8 mouse cellular contexts compared by ENCODE assay signal in genomic region chr5:72202016-72202415, GRCm38 (mm10). TPM values are rescaled to one million over a fixed set of nuclear protein-coding genes. Genes with fewer than 3 reads are reported as not detected.
DNase-seq lines count a peak whose midpoint lies in the region; ATAC-seq lines count a peak whose summit lies in the region.

No protein-coding gene starts in this region.

- peak overlapping the region; percentile 27 for H3K4me2 ChIP-seq in liver, embryonic 15.5 days

- DNase-seq in ovary, postnatal 36 days (ENCODE audit: low spot score) = peak; percentile 12
- DNase-seq in ovary, postnatal 14 days (ENCODE audit: low spot score) = no peak
- peak; percentile 47 to 62 for DNase-seq in heart, postnatal 10 days
- DNase-seq in cerebellum, adult 11 months = no peak
- no peak for DNase-seq in layer of hippocampus, postnatal 25 days (ENCODE audit: extremely low spot score in 1 of 2, low spot score in 1 of 2)
- DNase-seq in right cerebral cortex, postnatal 4 days = no peak

- no peaks in the 10 kb centered on the region for H3K9me3 ChIP-seq in liver, embryonic 15.5 days (replicated peaks)

- H3K27me3 ChIP-seq in liver, embryonic 15.5 days = no peaks in the 10 kb centered on the region

- H3K27ac ChIP-seq in liver, embryonic 15.5 days (replicated peaks) = peak overlapping the region; percentile 57; the same call in 1 of the 2 replicates

- 39% methylated on average over 10 of the region's 10 CpGs for WGBS in liver, embryonic 15.5 days (ENCODE audit: insufficient replicate concordance)

- no peak overlapping the region for H3K9ac ChIP-seq in liver, embryonic 15.5 days

- intact Hi-C loops in heart, postnatal 10 days (cut with DNase I) = no loop called here

- H3K4me1 ChIP-seq in liver, embryonic 15.5 days (replicated peaks) = peaks cover 35% of the 10 kb centered on the region

- ATAC-seq in common myeloid progenitor, adult 5-6 weeks (replicated peaks; ENCODE audit: low read depth, poor library complexity, severe bottlenecking) = 0 out of 2 replicates have a peak, but pooled peaks have one; percentile 9
- no peak for ATAC-seq in liver, embryonic 15.5 days (ENCODE audit: insufficient read depth)

- no peaks in the 10 kb centered on the region for H3K36me3 ChIP-seq in liver, embryonic 15.5 days (replicated peaks)

- H3K4me3 ChIP-seq in liver, embryonic 15.5 days (replicated peaks) = no peak overlapping the region

RNA-seq across cellular contexts. Expression of gene Commd8, which starts 34.0 kb away (rescaled TPM):
- total RNA-seq in common myeloid progenitor, adult 5-6 weeks (2017) = 53.5 and 66.8 TPM in 2 replicates
- 10 to 100 TPM; 44.1 to 47.4 TPM for total RNA-seq in heart, postnatal 10 days (2021)
- polyA plus RNA-seq in liver, embryonic 15.5 days (2015; fragmentation: Nextera tagmentation; extraction: Ambion mirVana) = 52.8 and 55.4 TPM in 2 replicates
- 100 to 1,000 TPM; 104 to 116 TPM for total RNA-seq in layer of hippocampus, postnatal 25 days (2021)

Comparison
In these comparisons a context has a peak if more than half of its experiments do, and no peak if none do; other contexts are left out.
1. DNase-seq: peak in ovary, postnatal 36 days (single experiment) and heart, postnatal 10 days (2 of 2); none in ovary, postnatal 14 days (single experiment), cerebellum, adult 11 months (single experiment), layer of hippocampus, postnatal 25 days (0 of 2) and right cerebral cortex, postnatal 4 days (single experiment).